Mouse (Mus musculus) megakaryocyte, embryonic 14.5 days (primary cell): ENCODE measurements around the gene Nolc1. TPM values are rescaled to one million over a fixed set of nuclear protein-coding genes. Genes with fewer than 3 reads are reported as not detected.

Experiments
- H3K27me3 ChIP-seq: replicated peaks from 2 replicates; pipeline ENCODE3; 2012; ENCODE audit warnings: inconsistent platforms
- H3K36me3 ChIP-seq: replicated peaks from 2 replicates; pipeline ENCODE3; 2012; ENCODE audit warnings: low read length, inconsistent platforms, mixed read lengths
- H3K4me1 ChIP-seq: 2 replicates; pipeline ENCODE4 v1.6.1; 2012; ENCODE audit warnings: inconsistent platforms
- H3K4me3 ChIP-seq: replicated peaks from 2 replicates; pipeline ENCODE3; 2012; ENCODE audit warnings: moderate library complexity, mild to moderate bottlenecking, inconsistent platforms
- H3K9me3 ChIP-seq: 2 replicates; pipeline ENCODE4 v1.6.1; 2012; ENCODE audit warnings: inconsistent platforms
- FLI1 ChIP-seq: IDR thresholded peaks from 2 replicates; pipeline ENCODE4 v1.6.1; 2012; ENCODE audit warnings: low read length, inconsistent platforms, mixed read lengths
- GATA1 ChIP-seq: IDR thresholded peaks from 3 replicates; pipeline ENCODE4 v1.6.1; 2012; ENCODE audit warnings: mixed read lengths, low read length, inconsistent platforms, borderline replicate concordance
- polyA plus RNA-seq: library from polyadenylated mRNA; stranded (reverse); fragments of >175 nt; gene quantifications from 2 replicates; pipeline ENCODE4 v1.2.3, GENCODE M21; 2012; ENCODE audit warnings: low replicate concordance; ENCODE audit not compliant: insufficient read depth

Gene Nolc1
- polyA plus RNA-seq, 1 experiment, result 44.5 TPM

- H3K4me3 ChIP-seq, result peak overlapping the region; percentile 100
- peaks cover 82% of the 10 kb centered on the region for H3K4me1 ChIP-seq
- peaks cover 9% of the 10 kb centered on the region for H3K36me3 ChIP-seq
- H3K9me3 ChIP-seq, result no peaks in the 10 kb centered on the region
- H3K27me3 ChIP-seq, result no peaks in the 10 kb centered on the region
- no peak for TF ChIP-seq FLI1
- TF ChIP-seq GATA1, result no peak
Observed at GRCm38 (mm10) chr19:46041933-46042475, 33.7 kb upstream of the Nolc1 start.

- Histone ChIP-seq H3K36me3 (peaks cover 5% of the 10 kb centered on the region), H3K4me3 (peak overlapping the region; percentile 100), H3K27me3 (no peaks in the 10 kb centered on the region), H3K4me1 (peaks cover 82% of the 10 kb centered on the region), H3K9me3 (no peaks in the 10 kb centered on the region)
- TF ChIP-seq GATA1 (no peak), FLI1 (no peak)
Observed at GRCm38 (mm10) chr19:46042476-46043011, 33.1 kb upstream of the Nolc1 start.

GRCm38 (mm10) chr19:46043380-46043779, 32.3 kb upstream of the Nolc1 start:
- Histone ChIP-seq H3K4me3 (peak overlapping the region; percentile 100), H3K9me3 (no peaks in the 10 kb centered on the region), H3K4me1 (peaks cover 78% of the 10 kb centered on the region), H3K36me3 (peaks cover 5% of the 10 kb centered on the region), H3K27me3 (no peaks in the 10 kb centered on the region)
- TF ChIP-seq FLI1, result no peak
- TF ChIP-seq GATA1, result no peak

GRCm38 (mm10) chr19:46044271-46044992, 31.2 kb upstream of the Nolc1 start, which contains the start of gene Pprc1:
Pprc1 (plus strand) TSS chr19:46044886.
- TF ChIP-seq FLI1, result no peak
- TF ChIP-seq GATA1, result no peak
- Histone ChIP-seq H3K27me3 (no peaks in the 10 kb centered on the region), H3K9me3 (no peaks in the 10 kb centered on the region), H3K36me3 (peaks cover 5% of the 10 kb centered on the region), H3K4me1 (peaks cover 76% of the 10 kb centered on the region), H3K4me3 (peak within 1 kb of the TSS; percentile 100)

- peak within 1 kb of the TSS; percentile 100 for H3K4me3 ChIP-seq
- peaks cover 5% of the 10 kb centered on the region for H3K36me3 ChIP-seq
- no peaks in the 10 kb centered on the region for H3K27me3 ChIP-seq
- H3K9me3 ChIP-seq, result no peaks in the 10 kb centered on the region
- H3K4me1 ChIP-seq, result peaks cover 76% of the 10 kb centered on the region
- no peak for TF ChIP-seq GATA1
- TF ChIP-seq FLI1, result no peak
Observed at GRCm38 (mm10) chr19:46044993-46045695, 30.5 kb upstream of the Nolc1 start, which contains the start of gene Ldb1. Ldb1 (minus strand) TSS chr19:46045214.

- Histone ChIP-seq H3K9me3 (no peaks in the 10 kb centered on the region), H3K4me1 (peaks cover 76% of the 10 kb centered on the region)
Observed at GRCm38 (mm10) chr19:46045696-46046311, 29.9 kb upstream of the Nolc1 start.

GRCm38 (mm10) chr19:46046621-46047025, 29.0 kb upstream of the Nolc1 start:
- Histone ChIP-seq H3K4me1 (peaks cover 74% of the 10 kb centered on the region), H3K4me3 (no peak overlapping the region), H3K9me3 (no peaks in the 10 kb centered on the region), H3K27me3 (no peaks in the 10 kb centered on the region), H3K36me3 (no peaks in the 10 kb centered on the region)
- TF ChIP-seq FLI1, result no peak
- no peak for TF ChIP-seq GATA1

More at GRCm38 (mm10) chr19:46045696-46046311, 29.9 kb upstream of the Nolc1 start:
- TF ChIP-seq FLI1 (no peak), GATA1 (no peak)
- H3K27me3 ChIP-seq, result no peaks in the 10 kb centered on the region
- H3K36me3 ChIP-seq, result peaks cover 5% of the 10 kb centered on the region
- H3K4me3 ChIP-seq, result peak overlapping the region; percentile 100

- no peaks in the 10 kb centered on the region for H3K36me3 ChIP-seq
- no peaks in the 10 kb centered on the region for H3K9me3 ChIP-seq
- no peak for TF ChIP-seq FLI1
- TF ChIP-seq GATA1, result no peak
- no peaks in the 10 kb centered on the region for H3K27me3 ChIP-seq
- H3K4me1 ChIP-seq, result peaks cover 73% of the 10 kb centered on the region
- H3K4me3 ChIP-seq, result no peak overlapping the region
Observed at GRCm38 (mm10) chr19:46047426-46047825, 28.2 kb upstream of the Nolc1 start.

GRCm38 (mm10) chr19:46049129-46049528, 26.5 kb upstream of the Nolc1 start:
- Histone ChIP-seq H3K9me3 (no peaks in the 10 kb centered on the region), H3K4me3 (no peak overlapping the region), H3K36me3 (no peaks in the 10 kb centered on the region), H3K27me3 (no peaks in the 10 kb centered on the region), H3K4me1 (peaks cover 56% of the 10 kb centered on the region)
- TF ChIP-seq GATA1 (no peak), FLI1 (no peak)
